Mouse (Mus musculus) frontal cortex, postnatal 14 days (tissue): ENCODE data around the gene Gm10375.
"Not testable (repeated sequence)": the region's sequence is repeated elsewhere in the genome, so short reads cannot be mapped to it uniquely, and the experiment has no call there.

Experiments
- DNase-seq, 2 experiments: peaks; one replicate each; pipeline ENCODE4 v3.0.0; 2022; ENCODE audit warnings: low spot score in 2 of 2

The Gm10375 gene

GRCm38 (mm10) chr14:43607913-43608312 lies at the start of gene Gm10375:
Gene Gm10375, minus strand, starts transcription at chr14:43608013.
- not testable (repeated sequence) for DNase-seq

- DNase-seq = not testable (repeated sequence)
Observed at GRCm38 (mm10) chr14:43579046-43579445, 28.8 kb downstream of the Gm10375 start, which contains the start of gene Gm17654. Gene Gm17654, minus strand, starts transcription at chr14:43579146.

GRCm38 (mm10) chr14:43577969-43578368 lies 29.8 kb downstream of the Gm10375 start:
- DNase-seq = not testable (repeated sequence)
